Mouse (Mus musculus) hindbrain, embryonic 10.5 days (tissue): ENCODE measurements around the gene Gm16503. TPM values are rescaled to one million over a fixed set of nuclear protein-coding genes. Genes with fewer than 3 reads are reported as not detected.
"Not testable (repeated sequence)": the region's sequence is repeated elsewhere in the genome, so short reads cannot be mapped to it uniquely, and the experiment has no call there.

Experiments used
- DNase-seq: peaks from one replicate; pipeline ENCODE4 v3.0.0-alpha.2; 2017; ENCODE audit warnings: low spot score
- H3K27ac ChIP-seq: fragments of 300-500 bp; sonication (generic); 2 replicates; pipeline ENCODE4 v1.5.1; 2016; ENCODE audit warnings: mild to moderate bottlenecking, moderate library complexity
- H3K27me3 ChIP-seq: fragments of 300-500 bp; sonication (generic); 2 replicates; pipeline ENCODE4 v1.6.1; 2016; ENCODE audit warnings: mild to moderate bottlenecking; ENCODE audit not compliant: poor library complexity, insufficient read depth, severe bottlenecking
- H3K36me3 ChIP-seq: fragments of 300-500 bp; sonication (generic); 2 replicates; pipeline ENCODE4 v1.6.1; 2016; ENCODE audit warnings: mild to moderate bottlenecking, moderate library complexity
- H3K4me1 ChIP-seq: fragments of 300-500 bp; sonication (generic); replicated peaks from 2 replicates; pipeline ENCODE4 v1.6.1; 2016; ENCODE audit warnings: mild to moderate bottlenecking
- H3K4me3 ChIP-seq: fragments of 300-500 bp; sonication (generic); 2 replicates; pipeline ENCODE4 v1.5.1; 2016; ENCODE audit warnings: mild to moderate bottlenecking, moderate library complexity
- H3K9me3 ChIP-seq: fragments of 300-500 bp; sonication (generic); 2 replicates; pipeline ENCODE4 v1.6.1; 2016; ENCODE audit warnings: mild to moderate bottlenecking, moderate library complexity
- WGBS: fragments of 180-500 bp; shearing (Covaris S2); methylation state at CpG from one replicate; pipeline ENCODE4 v1.1.7; 2016; 5-methylcytosine and 5-hydroxymethylcytosine counted together
- polyA plus RNA-seq: library from polyadenylated mRNA; unstranded; fragments of >200 nt; fragmentation: Nextera tagmentation; extraction: Ambion mirVana; gene quantifications from 2 replicates; pipeline ENCODE4 v1.2.1, GENCODE M21; 2016

The Gm16503 gene
- polyA plus RNA-seq: 0.21 and 0.39 TPM in 2 replicates

GRCm38 (mm10) chr4:147539918-147540317 is at the start of gene Gm16503:
Gene Gm16503, plus strand, starts transcription at chr4:147540218.
- H3K27me3 ChIP-seq, H3K4me1 ChIP-seq, H3K27ac ChIP-seq, H3K36me3 ChIP-seq, DNase-seq, H3K4me3 ChIP-seq: not testable (repeated sequence)
- 89% methylated on average over 3 of the region's 3 CpGs for WGBS
- peaks cover 72% of the 10 kb centered on the region for H3K9me3 ChIP-seq

GRCm38 (mm10) chr4:147492117-147492516 is 47.9 kb upstream of the Gm16503 start, which contains the start of gene Zfp982:
Gene Zfp982, plus strand, starts transcription at chr4:147492417.
- not testable (repeated sequence) for H3K4me1 ChIP-seq, H3K27ac ChIP-seq, DNase-seq, H3K27me3 ChIP-seq, H3K4me3 ChIP-seq
- Histone ChIP-seq H3K9me3 (peaks cover 56% of the 10 kb centered on the region), H3K36me3 (peaks cover 23% of the 10 kb centered on the region)
- WGBS: 87% methylated on average over 7 of the region's 7 CpGs

GRCm38 (mm10) chr4:147498772-147499613 is 41.0 kb upstream of the Gm16503 start:
- peaks cover 14% of the 10 kb centered on the region for H3K9me3 ChIP-seq
- H3K27me3 ChIP-seq, H3K36me3 ChIP-seq, H3K27ac ChIP-seq, H3K4me3 ChIP-seq, H3K4me1 ChIP-seq, DNase-seq: not testable (repeated sequence)
- WGBS: 88% methylated on average over 5 of the region's 5 CpGs

- no peak overlapping the region for H3K4me3 ChIP-seq
- H3K27me3 ChIP-seq: no peaks in the 10 kb centered on the region
- H3K9me3 ChIP-seq: peaks cover 43% of the 10 kb centered on the region
- no peak for DNase-seq
- no peaks in the 10 kb centered on the region for H3K4me1 ChIP-seq
- WGBS: 89% methylated on average over 2 of the region's 2 CpGs
- no peak overlapping the region for H3K27ac ChIP-seq
- H3K36me3 ChIP-seq: peaks cover 15% of the 10 kb centered on the region; the same call in 1 of the 2 replicates
Observed at GRCm38 (mm10) chr4:147509174-147509573, 30.8 kb upstream of the Gm16503 start.

GRCm38 (mm10) chr4:147518981-147519380 is 21.0 kb upstream of the Gm16503 start:
- no peak overlapping the region for H3K27ac ChIP-seq
- no peaks in the 10 kb centered on the region for H3K4me1 ChIP-seq
- no peaks in the 10 kb centered on the region for H3K27me3 ChIP-seq
- WGBS: 73% methylated on average over 2 of the region's 2 CpGs
- H3K9me3 ChIP-seq: peaks cover 98% of the 10 kb centered on the region
- DNase-seq: no peak
- no peak overlapping the region for H3K4me3 ChIP-seq
- H3K36me3 ChIP-seq: no peaks in the 10 kb centered on the region

GRCm38 (mm10) chr4:147520100-147520499 is 19.9 kb upstream of the Gm16503 start:
- DNase-seq: no peak
- H3K4me1 ChIP-seq: no peaks in the 10 kb centered on the region
- peaks cover 98% of the 10 kb centered on the region for H3K9me3 ChIP-seq
- no peak overlapping the region for H3K27ac ChIP-seq
- H3K36me3 ChIP-seq: no peaks in the 10 kb centered on the region
- H3K4me3 ChIP-seq: no peak overlapping the region
- no peaks in the 10 kb centered on the region for H3K27me3 ChIP-seq

GRCm38 (mm10) chr4:147525125-147525524 is 14.9 kb upstream of the Gm16503 start:
- Histone ChIP-seq H3K36me3 (no peaks in the 10 kb centered on the region), H3K4me1 (no peaks in the 10 kb centered on the region), H3K27ac (no peak overlapping the region), H3K4me3 (no peak overlapping the region), H3K9me3 (peaks cover 96% of the 10 kb centered on the region), H3K27me3 (no peaks in the 10 kb centered on the region)
- WGBS: 87% methylated on average over 1 of the region's 1 CpGs
- no peak for DNase-seq

GRCm38 (mm10) chr4:147530366-147530765 is 9.7 kb upstream of the Gm16503 start:
- Histone ChIP-seq H3K27me3 (no peaks in the 10 kb centered on the region), H3K4me3 (no peak overlapping the region), H3K27ac (no peak overlapping the region), H3K9me3 (peaks cover 76% of the 10 kb centered on the region), H3K4me1 (no peaks in the 10 kb centered on the region), H3K36me3 (no peaks in the 10 kb centered on the region)
- WGBS: 94% methylated on average over 1 of the region's 1 CpGs
- DNase-seq: no peak

GRCm38 (mm10) chr4:147535916-147536315 is 4.1 kb upstream of the Gm16503 start:
- H3K36me3 ChIP-seq, H3K27ac ChIP-seq, H3K27me3 ChIP-seq, H3K4me3 ChIP-seq, H3K4me1 ChIP-seq, DNase-seq: not testable (repeated sequence)
- H3K9me3 ChIP-seq: peaks cover 81% of the 10 kb centered on the region

- DNase-seq: no peak
- Histone ChIP-seq H3K36me3 (no peaks in the 10 kb centered on the region), H3K27me3 (no peaks in the 10 kb centered on the region), H3K4me1 (no peaks in the 10 kb centered on the region), H3K27ac (no peak overlapping the region), H3K9me3 (peaks cover 72% of the 10 kb centered on the region), H3K4me3 (no peak overlapping the region)
- 83% methylated on average over 2 of the region's 2 CpGs for WGBS
Observed at GRCm38 (mm10) chr4:147537702-147538101, 2.3 kb upstream of the Gm16503 start.

GRCm38 (mm10) chr4:147541105-147541504 is 1.1 kb downstream of the Gm16503 start:
- Histone ChIP-seq H3K4me3 (no peak overlapping the region), H3K27me3 (no peaks in the 10 kb centered on the region), H3K9me3 (peaks cover 61% of the 10 kb centered on the region), H3K36me3 (no peaks in the 10 kb centered on the region), H3K27ac (no peak overlapping the region), H3K4me1 (no peaks in the 10 kb centered on the region)
- DNase-seq: no peak

GRCm38 (mm10) chr4:147553071-147553470 is 13.1 kb downstream of the Gm16503 start, which contains the start of gene Zfp985:
Gene Zfp985, plus strand, starts transcription at chr4:147553277.
- H3K4me3 ChIP-seq, DNase-seq: not testable (repeated sequence)

GRCm38 (mm10) chr4:147554361-147554760 is 14.3 kb downstream of the Gm16503 start:
- H3K4me3 ChIP-seq, H3K36me3 ChIP-seq, H3K27ac ChIP-seq, H3K4me1 ChIP-seq, H3K27me3 ChIP-seq, DNase-seq: not testable (repeated sequence)
- 79% methylated on average over 2 of the region's 2 CpGs for WGBS
- peaks cover 26% of the 10 kb centered on the region for H3K9me3 ChIP-seq

More at GRCm38 (mm10) chr4:147553071-147553470, 13.1 kb downstream of the Gm16503 start, which contains the start of gene Zfp985:
- not testable (repeated sequence) for H3K4me1 ChIP-seq, H3K27me3 ChIP-seq, H3K27ac ChIP-seq, H3K36me3 ChIP-seq
- WGBS: 78% methylated on average over 5 of the region's 5 CpGs
- peaks cover 23% of the 10 kb centered on the region; the same call in 1 of the 2 replicates for H3K9me3 ChIP-seq
